Mouse (Mus musculus) kidney, adult 18-20 months (tissue): ENCODE measurements around the gene Ankrd1.

Experiments
- DNase-seq: peaks from one replicate; pipeline ENCODE4 v3.0.0; 2021

The Ankrd1 gene

DNA sequence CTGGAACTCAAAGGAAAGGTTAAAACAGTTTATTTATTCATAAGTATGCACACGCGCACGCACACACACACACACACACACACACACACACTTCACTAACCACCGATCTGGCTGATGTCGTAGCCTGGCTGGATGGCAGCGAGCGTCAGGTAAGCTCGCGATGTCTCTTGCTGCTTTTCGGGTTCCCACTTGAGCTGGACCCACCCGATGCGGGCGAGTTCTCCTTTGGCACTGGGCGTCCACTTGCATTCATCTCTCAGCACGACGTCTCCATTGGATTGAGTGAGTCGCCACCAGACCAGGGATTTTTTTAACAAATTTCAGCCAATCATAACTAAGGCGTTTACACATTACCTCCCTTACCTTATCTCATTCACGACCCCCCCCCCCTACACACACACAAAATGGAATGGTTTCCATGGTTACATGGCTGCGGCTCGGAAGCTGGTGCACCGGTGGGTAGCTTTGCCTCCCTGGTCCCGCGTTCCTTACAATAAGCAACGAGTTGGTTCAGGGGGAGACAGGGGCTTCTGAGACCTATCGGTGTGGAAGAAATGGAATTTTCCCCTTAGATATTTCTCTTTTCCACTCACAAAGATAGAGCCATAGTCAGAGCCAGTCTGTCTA lies 10.5 kb downstream of the Ankrd1 start:
- no peak for DNase-seq

DNA sequence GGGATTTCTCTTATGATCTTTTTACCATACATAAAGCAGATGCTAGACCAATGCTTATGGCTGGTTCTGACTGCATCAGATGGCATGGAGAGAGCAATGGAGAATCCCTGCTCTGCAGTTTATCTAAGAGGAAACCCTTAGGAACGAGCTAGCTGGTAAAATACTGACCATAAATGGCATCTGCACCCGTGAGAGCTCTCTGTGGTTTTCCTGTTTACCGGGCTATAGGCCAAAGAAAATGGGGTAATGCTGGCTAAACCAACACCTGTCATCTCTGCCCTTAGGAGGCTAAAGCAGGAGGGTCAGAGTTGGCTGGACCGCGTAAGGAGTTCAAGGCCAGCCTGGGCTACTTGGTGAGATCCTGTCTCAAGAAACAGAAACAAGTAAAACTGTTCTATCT lies 16.0 kb downstream of the Ankrd1 start:
- DNase-seq = no peak

DNA sequence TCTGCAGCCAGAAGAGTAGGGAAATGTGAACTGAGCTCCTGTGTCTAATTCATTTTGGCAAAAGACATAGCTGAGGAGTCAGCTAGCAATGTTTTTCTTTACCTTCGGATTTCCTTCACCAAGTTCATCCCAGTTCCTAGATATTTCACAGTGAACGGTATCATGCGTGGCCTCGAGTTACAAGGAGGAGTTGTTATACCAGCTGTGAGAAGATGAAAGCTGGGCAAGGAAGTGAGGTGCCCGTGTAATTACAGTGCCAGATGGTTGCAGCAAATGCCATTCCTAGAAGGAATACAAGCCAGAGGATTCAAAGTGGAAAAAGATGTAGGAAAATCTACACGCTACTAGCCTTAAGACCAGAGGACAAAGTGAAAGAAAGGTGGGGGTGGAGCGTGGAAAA lies 21.0 kb downstream of the Ankrd1 start:
- DNase-seq = no peak

DNA sequence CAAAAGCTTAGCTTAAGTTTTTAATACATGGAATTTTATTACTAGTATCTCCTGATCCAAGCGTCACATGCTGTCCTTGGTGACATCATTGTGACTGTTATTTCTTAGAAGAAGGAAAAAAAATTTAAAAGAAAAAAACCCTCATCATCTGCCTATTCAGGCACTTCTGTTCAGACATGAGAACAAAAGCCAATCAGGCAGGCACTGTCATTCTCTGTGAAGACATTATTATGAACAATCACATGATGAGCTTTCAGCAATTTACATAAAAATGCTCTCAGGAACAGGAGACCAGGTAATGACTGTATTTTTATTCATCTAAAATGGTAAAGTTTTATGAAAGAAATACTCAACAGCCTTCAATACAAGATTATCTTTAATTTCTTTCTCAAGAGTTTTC lies 21.6 kb downstream of the Ankrd1 start:
- DNase-seq = no peak

DNA sequence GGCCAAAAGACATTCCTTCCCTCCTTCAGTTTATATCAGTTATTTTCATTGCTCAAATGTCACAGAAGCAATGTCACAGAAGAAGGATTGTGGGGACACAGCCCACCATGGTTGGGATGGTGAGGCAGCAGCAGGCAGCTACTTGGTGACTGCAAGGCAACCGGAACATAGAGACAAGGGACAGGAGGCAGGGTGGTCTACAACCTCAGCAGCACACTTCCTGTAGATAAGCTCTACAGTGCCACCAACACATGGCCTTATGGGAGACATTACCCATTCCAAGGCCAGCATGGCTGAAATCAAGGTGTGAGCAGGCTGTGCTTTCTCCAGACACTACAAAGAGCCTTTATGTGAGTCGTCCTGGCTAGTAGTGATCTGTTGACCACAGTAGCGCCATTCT lies 22.7 kb downstream of the Ankrd1 start:
- DNase-seq = no peak

DNA sequence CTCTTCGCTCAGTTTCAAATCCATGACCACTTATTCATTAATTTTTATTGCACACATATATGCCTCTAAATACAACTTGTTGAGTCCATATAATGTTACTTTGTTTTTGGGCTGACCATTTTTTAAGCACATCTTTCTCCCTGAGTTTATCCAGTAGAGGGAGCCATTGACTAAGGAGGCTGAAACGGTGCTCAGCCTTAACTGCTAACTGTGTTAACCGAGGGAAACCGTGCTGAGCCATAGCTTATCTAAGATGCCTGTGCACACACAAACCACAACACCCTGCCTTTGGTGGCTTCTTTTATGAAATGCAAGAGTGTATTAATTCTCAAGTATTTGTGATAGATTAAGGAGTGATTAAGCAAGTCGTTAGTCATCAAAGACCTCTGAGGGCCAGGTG lies 29.1 kb downstream of the Ankrd1 start:
- no peak for DNase-seq

DNA sequence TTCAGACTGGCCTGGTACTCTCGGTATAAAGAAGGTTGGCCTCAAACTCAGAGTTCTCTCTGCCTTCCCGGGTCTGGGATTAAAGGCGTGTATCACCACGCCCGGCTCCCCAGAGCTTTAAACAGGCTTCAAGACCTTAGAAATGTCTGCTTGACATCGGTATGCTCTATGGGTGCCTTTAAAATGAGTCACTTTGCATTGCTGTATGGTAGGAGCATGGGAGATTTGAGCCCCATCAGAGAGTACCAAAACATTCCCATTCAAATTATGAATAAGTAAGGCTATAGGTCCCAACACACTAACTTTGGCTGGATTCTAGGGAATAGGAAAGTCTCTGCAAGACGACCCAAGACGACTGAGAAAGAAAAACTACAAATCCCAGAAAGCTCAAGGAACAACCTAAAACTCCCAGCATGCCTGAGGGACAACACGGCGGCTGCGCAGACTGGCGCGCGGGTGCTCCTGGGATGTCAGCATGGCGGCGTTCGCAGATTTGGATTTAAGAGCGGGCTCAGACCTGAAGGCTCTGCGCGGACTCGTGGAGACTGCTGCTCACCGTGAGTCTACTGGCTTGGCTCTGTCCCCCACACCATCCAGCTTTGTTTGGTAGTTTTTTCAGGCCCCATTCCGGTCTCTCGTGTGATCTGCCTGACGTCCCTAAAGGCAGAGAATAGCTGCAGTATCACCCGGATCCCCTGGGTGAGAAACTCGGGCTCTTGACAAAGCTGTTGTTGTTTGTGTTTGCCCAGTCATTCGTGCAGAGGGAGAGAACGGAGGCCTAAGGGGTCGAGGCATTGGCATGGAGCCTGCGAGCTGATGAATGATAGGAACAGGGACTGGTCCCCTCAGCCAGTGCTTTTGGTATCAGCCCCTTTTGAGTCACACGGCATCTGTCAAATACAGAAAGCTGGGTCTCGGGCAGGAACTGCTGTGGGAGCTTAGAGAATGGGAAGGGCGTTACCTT lies 36.4 kb downstream of the Ankrd1 start, which contains the start of gene Rpp30:
Gene Rpp30, plus strand, starts transcription at position 455 of the 964 bp plus-strand sequence.
- peak; percentile 82 for DNase-seq

DNA sequence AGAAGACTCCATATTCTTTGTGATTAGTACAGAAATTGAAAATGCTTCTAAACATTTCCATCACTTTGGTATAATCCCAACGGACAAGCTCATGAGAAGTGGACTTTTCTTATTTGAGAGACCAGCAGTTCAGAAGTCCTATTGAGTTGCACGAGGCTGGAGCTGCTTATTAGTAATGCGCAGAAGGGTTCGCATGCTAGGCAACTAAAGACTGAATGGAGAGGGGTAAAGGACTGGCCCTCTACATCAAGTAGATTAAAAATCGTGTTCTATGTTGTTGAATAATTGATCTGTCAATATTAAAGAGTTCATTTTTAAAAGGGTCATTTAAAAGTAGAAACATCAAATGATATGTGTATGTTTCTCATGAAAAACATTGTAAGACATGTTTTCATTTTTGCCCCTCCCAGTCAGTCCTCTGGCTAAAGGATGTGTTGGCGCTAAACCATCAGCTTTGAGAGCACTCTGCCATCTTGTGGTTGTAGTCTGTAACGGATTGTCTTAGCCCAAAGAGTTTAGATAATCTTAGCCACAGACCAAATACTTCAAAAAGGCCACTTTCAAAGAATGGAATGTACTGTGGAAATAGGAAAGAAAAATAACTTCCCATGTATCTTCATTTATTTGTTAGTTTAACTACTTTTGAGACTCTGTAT lies 37.2 kb downstream of the Ankrd1 start:
- DNase-seq = no peak

DNA sequence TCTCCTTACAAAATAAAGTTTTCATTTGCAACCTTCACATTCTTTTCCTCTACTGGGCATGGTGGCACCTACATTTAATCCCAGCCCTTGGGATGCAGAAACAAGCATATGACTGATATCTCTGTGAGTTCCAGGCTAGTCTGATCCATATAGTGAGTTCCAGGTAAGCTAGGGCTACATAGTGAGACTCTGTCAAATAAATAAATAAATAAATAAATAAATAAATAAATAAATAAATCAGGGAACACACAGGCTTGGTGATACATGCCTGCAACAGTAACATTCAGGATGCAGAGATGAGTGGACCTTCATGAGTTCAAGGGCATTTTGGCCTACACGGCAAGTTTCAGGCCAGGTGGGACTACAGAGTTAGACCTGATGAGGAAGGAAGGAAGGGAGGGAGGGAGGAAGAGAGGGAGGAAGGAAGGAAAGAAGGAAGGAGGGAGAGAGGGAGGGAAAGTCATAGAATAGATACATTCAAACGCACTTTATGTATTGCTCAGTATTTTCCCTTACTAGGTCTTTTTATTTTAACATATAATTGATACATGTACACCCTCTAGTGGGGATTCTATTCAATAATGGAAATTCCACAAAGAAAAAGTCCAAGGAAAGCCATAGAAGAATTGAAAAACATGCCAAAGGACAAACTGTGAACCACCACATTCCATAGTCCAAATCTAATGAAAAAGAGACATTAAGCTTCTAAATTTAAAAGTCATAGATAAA lies 56.9 kb downstream of the Ankrd1 start:
- DNase-seq = no peak
